Mouse (Mus musculus) heart, embryonic 16.5 days (tissue): Measurements from ENCODE around the gene Pram1. TPM values are rescaled to one million over a fixed set of nuclear protein-coding genes. Genes with fewer than 3 reads are reported as not detected.

Experiments
- ATAC-seq: fragments of 200-750 bp; cut with Nextera tagmentation; replicated peaks from 2 replicates; pipeline ENCODE4 v1.8.0; 2017; ENCODE audit warnings: moderate number of reproducible peaks; ENCODE audit not compliant: insufficient read depth, low FRiP score; ENCODE audit errors: extremely low read depth
- H3K27ac ChIP-seq: fragments of 300-500 bp; sonication (generic); 2 replicates; pipeline ENCODE4 v1.5.1; 2014; ENCODE audit warnings: mild to moderate bottlenecking, low read length, control low read depth, moderate library complexity
- H3K27me3 ChIP-seq: fragments of 300-500 bp; sonication (generic); 2 replicates; pipeline ENCODE4 v1.6.1; 2014; ENCODE audit warnings: low read length, mixed read lengths; ENCODE audit not compliant: control insufficient read depth, insufficient read depth
- H3K36me3 ChIP-seq: fragments of 300-500 bp; sonication (generic); 2 replicates; pipeline ENCODE4 v1.6.1; 2014; ENCODE audit not compliant: control insufficient read depth, insufficient read depth
- H3K4me1 ChIP-seq: fragments of 300-500 bp; sonication (generic); 2 replicates; pipeline ENCODE4 v1.6.1; 2014; ENCODE audit warnings: low read length, mixed read lengths; ENCODE audit not compliant: control insufficient read depth, insufficient read depth
- H3K4me2 ChIP-seq: fragments of 300-500 bp; sonication (generic); 2 replicates; pipeline ENCODE4 v1.6.1; 2014; ENCODE audit warnings: low read depth, mild to moderate bottlenecking, control low read depth, low read length
- H3K4me3 ChIP-seq: fragments of 300-500 bp; sonication (generic); 2 replicates; pipeline ENCODE4 v1.5.1; 2014; ENCODE audit warnings: mild to moderate bottlenecking, control low read depth, low read length
- H3K9ac ChIP-seq: fragments of 300-500 bp; sonication (generic); 2 replicates; pipeline ENCODE4 v1.6.1; 2014; ENCODE audit warnings: low read length, control low read depth
- H3K9me3 ChIP-seq: fragments of 300-500 bp; sonication (generic); replicated peaks from 2 replicates; pipeline ENCODE4 v1.6.1; 2016; ENCODE audit warnings: low read length; ENCODE audit not compliant: control insufficient read depth
- WGBS: fragments of 180-500 bp; shearing (Covaris S2); extraction: QIAGEN DNeasy Blood & Tissue Kit; methylation state at CpG from one replicate; pipeline ENCODE4 v1.1.7; 2014; 5-methylcytosine and 5-hydroxymethylcytosine counted together
- polyA plus RNA-seq: library from polyadenylated mRNA; unstranded; fragments of >200 nt; fragmentation: Nextera tagmentation; extraction: Ambion mirVana; gene quantifications from 2 replicates; pipeline ENCODE4 v1.2.1, GENCODE M21; 2015

Gene Pram1
- polyA plus RNA-seq, 1 experiment from 2014 or later = 0.49 TPM

DNA sequence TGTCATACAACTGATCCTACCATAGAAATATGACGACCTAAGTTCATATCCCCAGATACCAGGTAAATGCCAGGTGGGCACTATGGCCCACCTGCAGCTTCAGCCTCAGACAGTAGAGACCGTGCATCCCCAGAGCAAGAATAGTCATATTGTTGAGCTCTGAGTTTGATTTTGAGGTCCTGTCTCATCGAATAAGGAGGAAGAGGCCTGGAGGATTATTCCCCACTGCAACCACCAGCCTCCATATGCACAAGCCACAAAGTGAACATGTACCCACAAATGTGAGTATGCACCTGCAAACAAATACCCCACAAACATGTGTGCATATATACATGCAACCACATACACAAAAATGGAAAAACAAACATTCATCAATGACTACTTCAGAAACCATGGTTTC, 10.6 kb upstream of the Pram1 start:
- no peak overlapping the region for H3K4me3 ChIP-seq
- no peaks in the 10 kb centered on the region for H3K9me3 ChIP-seq
- no peaks in the 10 kb centered on the region for H3K27me3 ChIP-seq
- H3K27ac ChIP-seq = no peak overlapping the region
- H3K9ac ChIP-seq = no peak overlapping the region
- H3K4me1 ChIP-seq = peaks cover 14% of the 10 kb centered on the region
- H3K4me2 ChIP-seq = no peak overlapping the region
- H3K36me3 ChIP-seq = peaks cover 12% of the 10 kb centered on the region; the same call in 1 of the 2 replicates
- WGBS = 89% methylated on average over 3 of the region's 3 CpGs
- ATAC-seq = no peak

GRCm38 (mm10) chr17:33628621-33629486, 9.0 kb upstream of the Pram1 start, which contains the start of gene Zfp414:
TSS of gene Zfp414 (plus strand) at chr17:33629090.
- 3% methylated on average over 34 of the region's 35 CpGs for WGBS
- Histone ChIP-seq H3K9me3 (no peaks in the 10 kb centered on the region), H3K4me1 (peaks cover 14% of the 10 kb centered on the region), H3K27me3 (no peaks in the 10 kb centered on the region), H3K4me2 (peak within 1 kb of the TSS; percentile 81), H3K9ac (peak within 1 kb of the TSS; percentile 85), H3K27ac (peak within 1 kb of the TSS; percentile 97), H3K4me3 (peak within 1 kb of the TSS; percentile 71), H3K36me3 (peaks cover 14% of the 10 kb centered on the region; the same call in 1 of the 2 replicates)
- peak; percentile 98 for ATAC-seq

- Histone ChIP-seq H3K9me3 (no peaks in the 10 kb centered on the region), H3K36me3 (peaks cover 14% of the 10 kb centered on the region; the same call in 1 of the 2 replicates), H3K9ac (peak overlapping the region; percentile 85), H3K4me2 (peak overlapping the region; percentile 81), H3K4me3 (peak overlapping the region; percentile 71), H3K27me3 (no peaks in the 10 kb centered on the region), H3K27ac (peak overlapping the region; percentile 97), H3K4me1 (peaks cover 14% of the 10 kb centered on the region)
- peak; percentile 14; the same call in 1 of the 2 replicates for ATAC-seq
- 48% methylated on average over 12 of the region's 12 CpGs for WGBS
Observed at GRCm38 (mm10) chr17:33629487-33630125, 8.2 kb upstream of the Pram1 start.

GRCm38 (mm10) chr17:33630171-33630895, 7.5 kb upstream of the Pram1 start:
- no peak overlapping the region for H3K27ac ChIP-seq
- H3K4me2 ChIP-seq = peak overlapping the region; percentile 81
- H3K36me3 ChIP-seq = peaks cover 14% of the 10 kb centered on the region; the same call in 1 of the 2 replicates
- WGBS = 79% methylated on average over 13 of the region's 13 CpGs
- peaks cover 14% of the 10 kb centered on the region for H3K4me1 ChIP-seq
- no peak overlapping the region for H3K9ac ChIP-seq
- H3K27me3 ChIP-seq = no peaks in the 10 kb centered on the region
- ATAC-seq = no peak
- H3K4me3 ChIP-seq = peak overlapping the region; percentile 71
- H3K9me3 ChIP-seq = no peaks in the 10 kb centered on the region

GRCm38 (mm10) chr17:33631236-33631635, 6.6 kb upstream of the Pram1 start:
- Histone ChIP-seq H3K9ac (no peak overlapping the region), H3K9me3 (no peaks in the 10 kb centered on the region), H3K4me3 (no peak overlapping the region), H3K36me3 (peaks cover 14% of the 10 kb centered on the region; the same call in 1 of the 2 replicates), H3K27ac (no peak overlapping the region), H3K4me2 (no peak overlapping the region), H3K4me1 (peaks cover 14% of the 10 kb centered on the region), H3K27me3 (no peaks in the 10 kb centered on the region)
- no peak for ATAC-seq
- 95% methylated on average over 9 of the region's 9 CpGs for WGBS

DNA sequence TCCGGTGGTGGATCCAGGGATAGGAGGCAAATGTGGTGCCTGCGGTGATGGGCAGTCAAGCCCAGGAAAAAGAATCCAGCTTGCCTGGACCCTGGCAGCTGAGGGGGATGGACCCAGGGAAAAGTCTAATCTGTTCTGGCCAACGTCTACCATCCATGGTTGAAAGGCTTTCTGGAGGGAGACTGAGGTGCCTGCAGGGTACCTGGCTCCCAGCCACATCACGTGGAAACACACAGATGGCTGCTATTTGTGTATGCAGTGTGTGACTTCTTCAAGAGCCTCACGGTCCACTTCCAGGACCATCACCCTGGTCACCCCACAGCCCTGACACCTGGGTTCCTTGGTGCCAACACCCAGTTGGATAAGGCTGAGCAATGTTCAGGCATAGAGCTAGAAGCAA, 6.1 kb upstream of the Pram1 start:
- Histone ChIP-seq H3K27ac (no peak overlapping the region), H3K4me1 (peaks cover 14% of the 10 kb centered on the region), H3K9ac (no peak overlapping the region), H3K9me3 (no peaks in the 10 kb centered on the region), H3K36me3 (peaks cover 14% of the 10 kb centered on the region; the same call in 1 of the 2 replicates), H3K27me3 (no peaks in the 10 kb centered on the region), H3K4me3 (no peak overlapping the region), H3K4me2 (no peak overlapping the region)
- ATAC-seq = no peak
- WGBS = 73% methylated on average over 5 of the region's 5 CpGs

GRCm38 (mm10) chr17:33637038-33637437, 818 bp upstream of the Pram1 start:
- ATAC-seq = no peak
- Histone ChIP-seq H3K9me3 (no peaks in the 10 kb centered on the region), H3K36me3 (0 out of 2 replicates have a peak, but pooled peaks cover 4% of the 10 kb centered on the region), H3K4me3 (no peak overlapping the region), H3K4me1 (peaks cover 2% of the 10 kb centered on the region; the same call in 1 of the 2 replicates), H3K27ac (no peak overlapping the region), H3K9ac (no peak overlapping the region), H3K4me2 (no peak overlapping the region), H3K27me3 (no peaks in the 10 kb centered on the region)
- WGBS = 69% methylated on average over 2 of the region's 2 CpGs

GRCm38 (mm10) chr17:33639743-33640142, 1.9 kb downstream of the Pram1 start:
- Histone ChIP-seq H3K4me1 (peaks cover 2% of the 10 kb centered on the region; the same call in 1 of the 2 replicates), H3K36me3 (peaks cover 8% of the 10 kb centered on the region; the same call in 1 of the 2 replicates), H3K4me3 (no peak overlapping the region), H3K9ac (no peak overlapping the region), H3K4me2 (no peak overlapping the region), H3K9me3 (no peaks in the 10 kb centered on the region), H3K27me3 (no peaks in the 10 kb centered on the region), H3K27ac (no peak overlapping the region)
- no peak for ATAC-seq
- 47% methylated on average over 6 of the region's 6 CpGs for WGBS
